Mouse (Mus musculus) E14TG2a.4 (cell line): ENCODE results near the gene Ets2.

Experiments used
- CTCF ChIP-seq: conservative IDR thresholded peaks from 2 replicates; pipeline ENCODE4 v1.5.1; 2014; ENCODE audit warnings: low read length
- NANOG ChIP-seq: IDR thresholded peaks from 2 replicates; pipeline ENCODE4 v1.6.1; 2014; ENCODE audit warnings: borderline replicate concordance, low read length, mixed read lengths

- TF ChIP-seq CTCF: no peak
- no peak for TF ChIP-seq NANOG
Measured at GRCm38 (mm10) chr16:95667395-95668150, 34.3 kb upstream of the Ets2 start.
